Mouse (Mus musculus): Measurements from ENCODE around the gene Rabl6. TPM values are rescaled to one million over a fixed set of nuclear protein-coding genes. Genes with fewer than 3 reads are reported as not detected.

Gene Rabl6
- total RNA-seq, 2 experiments from 2014 or later: 49.6 to 58.7 TPM

DNA sequence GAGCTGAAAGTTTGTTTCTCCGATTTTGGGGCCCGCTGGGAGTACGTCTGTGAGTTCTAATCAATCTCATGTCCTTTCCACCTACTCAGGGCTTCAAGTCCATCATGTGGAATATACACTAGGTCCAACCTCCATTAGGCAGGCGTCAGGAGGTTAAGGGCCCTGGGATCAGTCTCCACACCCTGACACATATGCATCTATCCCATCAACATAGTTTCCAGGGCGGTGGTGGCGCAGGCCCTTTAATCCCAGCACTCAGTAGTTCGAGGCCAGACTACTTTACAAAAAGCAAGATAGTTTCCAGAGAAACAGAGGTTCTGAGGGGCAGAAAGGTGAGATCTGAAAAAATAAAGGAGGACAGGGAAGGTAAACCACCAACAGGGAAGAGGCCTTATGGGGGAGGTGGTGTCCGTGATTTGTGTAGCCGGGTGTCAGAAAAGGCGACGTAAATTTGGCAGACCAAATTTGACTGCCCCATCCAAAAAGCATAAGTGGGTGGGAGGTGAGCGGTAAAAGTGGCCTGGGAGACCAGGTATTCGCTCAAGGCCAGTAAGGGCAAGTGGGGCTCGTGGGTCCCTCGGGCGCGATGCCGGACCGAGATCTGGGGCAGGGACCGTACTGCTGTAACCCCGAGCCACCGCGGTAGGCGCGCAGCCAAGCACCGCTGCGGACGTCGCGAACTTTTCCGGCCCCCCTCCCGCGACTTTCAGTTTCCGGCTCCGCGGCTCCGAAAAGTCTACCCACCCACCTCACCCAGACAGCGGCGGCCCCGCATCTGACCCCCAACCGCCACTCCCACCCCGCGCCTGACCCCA lies 62.1 kb downstream of the Rabl6 start:
- no peak for DNase-seq

DNA sequence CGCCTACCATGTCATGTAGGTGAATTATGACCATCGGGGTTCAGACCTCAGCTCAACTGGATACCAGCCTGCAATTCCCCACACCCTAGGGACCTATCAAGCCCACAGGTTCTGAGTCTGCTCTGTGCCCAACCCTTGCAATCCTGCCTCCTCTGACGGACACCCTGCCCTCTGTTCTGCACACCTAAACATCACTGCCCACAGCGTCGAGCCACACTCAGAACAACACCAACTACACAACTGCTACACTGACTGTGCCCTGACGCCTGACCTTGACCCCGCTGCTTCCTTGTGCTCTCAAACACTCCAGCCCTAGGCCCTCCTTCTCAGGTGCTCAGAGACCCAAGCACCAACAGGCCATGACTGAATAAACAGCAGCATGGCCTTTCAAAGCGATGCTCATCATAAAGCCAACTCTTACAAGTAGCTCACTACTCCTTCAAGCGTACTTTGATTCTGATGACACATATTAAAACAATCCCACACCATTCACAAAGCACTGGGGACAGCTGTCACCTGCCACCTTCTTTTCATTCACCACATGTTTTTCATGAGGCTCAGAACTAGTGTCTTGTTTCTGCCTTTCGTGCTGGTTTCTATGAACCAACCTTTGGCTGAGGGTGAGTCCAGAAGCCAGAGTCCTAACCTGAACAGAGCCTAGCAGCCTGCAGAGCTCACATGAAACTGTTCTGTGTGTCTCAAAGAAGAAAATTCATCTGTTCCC lies 66.5 kb downstream of the Rabl6 start:
- DNase-seq: no peak

DNA sequence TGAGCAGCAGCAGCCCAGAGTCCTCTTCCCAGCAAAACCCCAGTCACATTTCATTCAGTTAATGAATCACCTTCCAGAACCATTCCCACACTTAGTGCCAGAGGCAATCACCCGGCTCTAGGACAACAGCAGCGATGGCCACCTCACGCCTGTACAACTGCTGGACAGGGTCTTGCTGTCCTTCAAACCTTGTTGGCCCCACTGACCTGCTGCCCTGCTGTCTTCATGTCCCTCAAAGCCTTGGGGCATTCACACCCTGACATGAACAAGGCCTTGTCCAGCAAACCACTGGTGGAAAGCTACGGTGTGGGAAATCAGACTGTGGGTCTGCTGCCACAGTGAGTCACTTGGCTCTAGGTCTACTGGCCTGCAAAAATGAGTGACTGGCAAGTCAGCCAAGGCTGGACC lies 67.8 kb downstream of the Rabl6 start:
- no peak for DNase-seq

DNA sequence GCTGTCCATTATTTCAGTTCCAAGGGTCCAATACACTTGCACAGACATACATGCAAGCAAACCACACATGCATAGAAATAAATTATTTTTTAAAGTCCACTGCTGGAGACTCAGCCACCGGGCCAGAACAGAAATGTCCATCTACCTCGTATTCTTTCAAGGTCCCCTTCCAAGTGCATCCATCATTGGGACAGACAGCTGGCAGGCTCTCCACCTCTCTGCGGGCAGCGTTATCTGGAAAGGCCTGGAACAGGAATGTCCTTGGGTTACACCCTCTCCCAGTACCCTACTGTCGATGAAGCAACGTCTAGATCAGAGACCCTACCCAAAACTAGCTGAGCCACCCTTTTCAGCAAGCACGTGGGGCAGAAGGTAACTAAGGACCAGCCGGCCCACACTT lies 71.8 kb downstream of the Rabl6 start:
- no peak for DNase-seq

DNA sequence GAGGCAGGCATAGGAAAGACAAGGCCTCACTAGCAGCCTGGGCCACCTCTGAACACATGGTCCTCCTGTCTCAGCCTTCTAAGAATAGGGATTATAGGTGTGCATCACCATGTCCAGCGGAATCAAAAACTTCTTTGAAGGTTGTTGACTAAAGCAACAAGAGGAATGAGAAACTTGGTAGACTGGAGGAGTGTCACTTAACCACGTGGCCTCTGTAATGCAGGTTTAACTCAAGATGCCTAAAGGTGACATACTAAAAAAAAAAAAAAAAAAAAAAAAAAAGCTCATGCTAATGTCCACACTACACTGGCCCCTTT lies 73.5 kb downstream of the Rabl6 start:
- DNase-seq: no peak

DNA sequence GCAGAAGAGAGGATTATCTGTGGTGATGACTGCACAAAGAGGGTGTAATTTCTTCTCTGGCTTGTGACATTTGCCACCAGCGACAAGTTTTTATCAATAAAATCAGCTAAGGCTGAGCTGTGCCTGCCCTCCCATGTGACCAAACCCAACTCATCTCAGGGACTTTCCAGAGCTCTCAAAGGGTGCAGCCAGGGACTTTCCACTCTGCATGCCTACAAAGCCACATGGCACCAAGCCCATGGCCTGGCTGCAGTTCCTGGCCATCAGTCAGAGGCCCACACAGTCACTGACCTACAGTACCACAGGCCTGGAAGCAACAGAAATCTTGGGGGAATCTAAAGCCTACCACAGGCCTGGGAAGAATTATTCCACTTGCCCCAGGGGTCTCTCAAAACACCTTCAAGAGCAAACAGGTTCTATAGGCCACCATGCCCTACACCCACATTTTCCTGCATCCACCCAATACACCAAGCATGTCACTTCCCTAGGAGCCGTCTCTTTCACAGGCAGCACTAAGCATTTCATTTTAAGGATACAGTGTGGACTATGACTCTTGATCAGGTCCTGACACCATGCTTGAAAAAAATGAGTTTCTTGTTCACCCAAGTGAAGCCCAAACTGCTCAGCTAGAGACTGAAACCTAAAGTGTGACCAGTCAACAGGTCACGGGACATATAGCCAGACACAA lies 74.0 kb downstream of the Rabl6 start:
- DNase-seq: peak; percentile 87

DNA sequence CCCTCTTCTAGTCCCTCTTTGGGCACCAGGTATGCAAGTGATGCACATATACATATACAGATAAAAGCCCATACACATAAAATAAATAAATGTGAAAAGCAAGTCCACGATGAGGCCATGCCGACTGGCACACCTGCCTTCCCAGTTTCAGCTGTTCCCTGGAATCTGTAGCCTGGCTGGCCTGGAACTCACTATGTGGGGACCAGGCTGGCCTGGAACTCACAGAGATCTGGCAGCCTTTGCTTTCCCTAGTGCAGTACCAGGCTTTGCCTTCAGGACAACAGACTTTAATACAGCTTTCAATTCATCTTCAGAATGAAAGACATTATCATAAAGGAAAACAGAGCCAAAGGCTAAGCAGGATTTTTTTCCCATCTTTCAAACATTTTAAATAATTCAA lies 74.6 kb downstream of the Rabl6 start:
- no peak for DNase-seq

Other genes with a start within 250 kb of the Rabl6 start
- 1 to 10 TPM; 9.0 to 9.8 TPM for gene Uap1l1, start 242.8 kb downstream of the Rabl6 start, total RNA-seq (2021)
- 1 to 10 TPM; 2.1 to 3.7 TPM for gene Sapcd2, start 236.2 kb downstream of the Rabl6 start, total RNA-seq (2021)
- gene Entpd2, start 212.6 kb downstream of the Rabl6 start, total RNA-seq (2021): 10 to 100 TPM; 29.9 to 30.5 TPM
- gene Npdc1, start 209.2 kb downstream of the Rabl6 start, total RNA-seq (2021): 10 to 100 TPM; 25.2 to 37.3 TPM
- not detected for gene Fut7, start 185.3 kb downstream of the Rabl6 start, total RNA-seq (2021)
- gene Abca2, start 179.8 kb downstream of the Rabl6 start, total RNA-seq (2021): 10 to 100 TPM; 10.4 to 14.1 TPM
- under 1 TPM in 1 of 2 experiments, not detected in 1; 0.52 TPM for gene Clic3, start 151.7 kb downstream of the Rabl6 start, total RNA-seq (2021)
- gene Paxx, start 147.4 kb downstream of the Rabl6 start, total RNA-seq (2021): 10 to 100 TPM; 23.5 to 25.2 TPM
- 1 to 10 TPM; 1.7 to 9.6 TPM for gene Ptgds, start 138.5 kb downstream of the Rabl6 start, total RNA-seq (2021)
- not detected for gene Lcn12, start 114.6 kb downstream of the Rabl6 start, total RNA-seq (2021)
- gene Fbxw5, start 107.8 kb downstream of the Rabl6 start, total RNA-seq (2021): 10 to 100 TPM; 65.5 to 66.7 TPM
- gene C8g, start 106.8 kb downstream of the Rabl6 start, total RNA-seq (2021): 1 to 10 TPM; 1.4 to 2.0 TPM
- 10 to 100 TPM; 13.3 to 16.4 TPM for gene Traf2, start 61.6 kb downstream of the Rabl6 start, total RNA-seq (2021)
- 100 to 1,000 TPM; 177 to 185 TPM for gene Edf1, start 50.7 kb downstream of the Rabl6 start, total RNA-seq (2021)
- gene Mamdc4, start 33.7 kb downstream of the Rabl6 start, total RNA-seq (2021): 1 to 10 TPM; 2.7 to 4.1 TPM
- gene Phpt1, start 33.3 kb downstream of the Rabl6 start, total RNA-seq (2021): 10 to 100 TPM; 45.8 to 49.0 TPM
- gene Ajm1, start 26.8 kb downstream of the Rabl6 start, total RNA-seq (2021): under 1 TPM; 0.14 to 0.38 TPM
- gene Ccdc183, start 9.2 kb upstream of the Rabl6 start, total RNA-seq (2021): not detected
- 10 to 100 TPM; 12.2 to 13.9 TPM for gene Tmem141, start 13.5 kb upstream of the Rabl6 start, total RNA-seq (2021)
- 1 to 10 TPM; 5.6 to 6.5 TPM for gene Fcna, start 19.5 kb upstream of the Rabl6 start, total RNA-seq (2021)
- 10 to 100 TPM; 27.7 to 36.4 TPM for gene Lcn8, start 44.6 kb upstream of the Rabl6 start, total RNA-seq (2021)
- gene Lcn5, start 49.4 kb upstream of the Rabl6 start, total RNA-seq (2021): not detected
- not detected for gene Lcn6, start 68.3 kb upstream of the Rabl6 start, total RNA-seq (2021)
- not detected for gene Lcn10, start 74.2 kb upstream of the Rabl6 start, total RNA-seq (2021)
- not detected for gene Obp2a, start 91.5 kb upstream of the Rabl6 start, total RNA-seq (2021)
- 10 to 100 TPM; 18.3 to 20.4 TPM for gene Bmyc, start 98.2 kb upstream of the Rabl6 start, total RNA-seq (2021)
- not detected for gene Obp2b, start 128.5 kb upstream of the Rabl6 start, total RNA-seq (2021)
- not detected for gene Lcn3, start 157.0 kb upstream of the Rabl6 start, total RNA-seq (2021)
- gene Lcn11, start 168.5 kb upstream of the Rabl6 start, total RNA-seq (2021): not detected
- not detected for gene Gm13539, start 173.7 kb upstream of the Rabl6 start, total RNA-seq (2021)
- not detected for gene Glt6d1, start 207.3 kb upstream of the Rabl6 start, total RNA-seq (2021)
- gene Lcn9, start 214.6 kb upstream of the Rabl6 start, total RNA-seq (2021): not detected
- gene Sohlh1, start 238.7 kb upstream of the Rabl6 start, total RNA-seq (2021): not detected